Mouse (Mus musculus) brown adipose tissue, adult 24 weeks (tissue): ENCODE data around the gene Tipin. TPM values are rescaled to one million over a fixed set of nuclear protein-coding genes. Genes with fewer than 3 reads are reported as not detected.

Source experiments
- H3K27ac ChIP-seq: fragments of 200-500 bp; replicated peaks from 2 replicates; pipeline ENCODE4 v1.5.1; 2012; ENCODE audit warnings: low read depth, mild to moderate bottlenecking, low read length
- H3K4me1 ChIP-seq: fragments of 200-500 bp; 2 replicates; pipeline ENCODE4 v1.6.1; 2012; ENCODE audit warnings: low read length, mixed read lengths; ENCODE audit not compliant: control insufficient read depth, insufficient read depth, insufficient read length
- H3K4me3 ChIP-seq: fragments of 200-500 bp; 2 replicates; pipeline ENCODE4 v1.5.1; 2012; ENCODE audit warnings: low read depth, mild to moderate bottlenecking, low read length, moderate library complexity; ENCODE audit not compliant: insufficient read depth
- polyA plus RNA-seq: library from polyadenylated mRNA; stranded (reverse); fragments of >200 nt; gene quantifications from 2 replicates; pipeline ENCODE4 v1.2.4, GENCODE M21; 2012; ENCODE audit not compliant: missing spikeins, insufficient read depth, insufficient read length

The Tipin gene
- polyA plus RNA-seq, result 19.1 and 20.8 TPM in 2 replicates

- H3K27ac ChIP-seq, result no peak within 1 kb of the TSS
- peak within 1 kb of the TSS; percentile 81 for H3K4me3 ChIP-seq
- 0 out of 2 replicates have a peak, but pooled peaks cover 2% of the 10 kb centered on the region for H3K4me1 ChIP-seq
Measured at GRCm38 (mm10) chr9:64281105-64281780, at the start of gene Tipin. TSS of gene Tipin (plus strand) at chr9:64281581.

GRCm38 (mm10) chr9:64231674-64232073, 49.7 kb upstream of the Tipin start:
- no peak overlapping the region for H3K4me3 ChIP-seq
- peaks cover 29% of the 10 kb centered on the region for H3K4me1 ChIP-seq
- H3K27ac ChIP-seq, result peak overlapping the region; percentile 96

GRCm38 (mm10) chr9:64232257-64232957, 49.0 kb upstream of the Tipin start:
- peak overlapping the region; percentile 96 for H3K27ac ChIP-seq
- H3K4me3 ChIP-seq, result no peak overlapping the region
- peaks cover 29% of the 10 kb centered on the region for H3K4me1 ChIP-seq

DNA sequence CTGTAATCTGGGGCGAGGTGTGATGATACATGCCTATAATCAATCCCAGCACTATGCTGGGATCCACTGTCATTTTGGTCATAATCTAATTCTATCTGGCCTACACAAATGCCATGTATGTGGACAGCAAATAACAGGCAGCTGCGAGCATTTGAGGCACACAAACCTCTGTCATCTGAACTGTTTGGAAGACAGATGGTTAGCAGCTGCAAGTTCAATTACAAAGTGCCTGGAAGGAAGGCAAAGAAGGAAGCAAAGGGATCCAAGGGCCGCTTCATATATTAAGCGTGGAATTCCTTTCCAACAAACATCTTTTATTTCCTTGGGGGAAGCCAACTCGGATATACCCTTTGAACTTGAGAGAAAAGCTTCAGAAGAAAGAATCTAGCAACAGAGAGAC, 47.7 kb upstream of the Tipin start:
- peak overlapping the region; percentile 30; the same call in 1 of the 2 replicates for H3K27ac ChIP-seq
- peaks cover 25% of the 10 kb centered on the region for H3K4me1 ChIP-seq
- no peak overlapping the region for H3K4me3 ChIP-seq

DNA sequence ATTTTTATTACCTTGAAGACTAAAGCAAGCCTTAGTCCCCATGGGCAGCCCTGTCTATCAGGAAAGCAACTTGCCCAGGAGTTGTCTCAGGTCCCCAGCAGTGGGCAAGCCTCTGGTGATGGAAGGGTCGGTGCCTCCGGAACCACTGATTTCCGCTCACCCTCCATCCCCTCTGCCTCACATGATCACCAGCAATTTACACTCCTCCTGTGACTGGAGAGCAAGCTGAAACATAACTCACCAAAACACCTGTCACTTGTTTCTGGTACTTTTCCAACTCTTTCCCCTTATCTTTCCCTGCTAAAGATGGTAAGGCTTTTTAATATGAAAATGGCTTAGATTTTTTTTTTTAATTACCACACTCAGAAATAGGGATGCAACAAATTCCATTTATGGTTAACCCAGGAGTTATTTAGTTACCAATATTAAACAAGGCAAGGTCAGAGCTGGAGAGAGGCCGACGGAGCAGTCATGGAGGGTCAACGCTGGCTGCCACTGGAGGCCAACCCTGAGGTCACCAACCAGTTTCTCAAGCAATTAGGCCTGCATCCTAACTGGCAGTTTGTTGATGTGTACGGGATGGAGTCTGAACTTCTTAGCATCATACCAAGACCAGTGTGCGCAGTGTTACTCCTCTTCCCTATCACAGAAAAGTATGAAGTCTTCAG, 46.5 kb upstream of the Tipin start, which contains the start of gene Uchl4:
Gene Uchl4, plus strand, starts transcription at position 434 of the 668 bp plus-strand sequence.
- peak within 1 kb of the TSS; percentile 30; the same call in 1 of the 2 replicates for H3K27ac ChIP-seq
- H3K4me3 ChIP-seq, result no peak within 1 kb of the TSS
- peaks cover 20% of the 10 kb centered on the region for H3K4me1 ChIP-seq

DNA sequence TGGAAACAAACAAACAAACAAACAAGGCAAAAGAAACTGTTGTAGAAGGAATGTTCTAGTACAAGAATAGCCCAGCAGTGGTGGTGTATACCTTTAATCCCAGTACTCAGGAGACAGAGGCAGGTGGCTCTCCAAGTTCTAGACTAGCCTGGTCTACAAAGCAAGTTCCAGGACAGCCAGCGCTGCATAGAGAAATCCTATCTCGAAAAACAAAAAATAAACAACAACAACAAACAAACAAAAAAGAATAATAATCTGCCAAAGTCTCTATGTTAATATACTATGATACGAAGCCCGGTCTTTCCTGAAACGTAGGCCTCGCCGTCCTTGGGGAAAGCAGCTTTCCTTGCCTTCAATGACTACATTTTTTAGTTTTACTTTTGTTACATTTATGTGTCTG, 45.3 kb upstream of the Tipin start:
- peaks cover 25% of the 10 kb centered on the region for H3K4me1 ChIP-seq
- no peak overlapping the region for H3K27ac ChIP-seq
- no peak overlapping the region for H3K4me3 ChIP-seq

DNA sequence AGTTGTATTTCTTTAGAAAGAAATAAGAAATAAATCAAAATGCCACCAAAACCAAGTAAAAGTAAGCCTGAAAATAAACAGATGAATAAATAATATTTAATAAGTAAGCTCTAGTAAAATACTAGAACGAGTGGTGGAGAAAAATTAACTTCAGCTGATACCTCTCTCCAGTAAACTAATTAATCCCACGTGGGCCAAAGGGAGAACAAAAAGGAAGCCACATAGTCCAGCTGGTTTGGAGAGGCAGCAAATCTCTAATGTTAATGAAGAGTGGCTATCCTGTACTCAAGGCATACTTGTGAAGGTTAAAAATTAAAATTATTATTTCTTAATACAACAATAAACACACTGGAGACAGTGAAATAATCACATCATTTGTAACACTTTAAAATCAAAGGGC, 41.3 kb upstream of the Tipin start:
- Histone ChIP-seq H3K27ac (no peak overlapping the region), H3K4me1 (peaks cover 17% of the 10 kb centered on the region), H3K4me3 (no peak overlapping the region)

DNA sequence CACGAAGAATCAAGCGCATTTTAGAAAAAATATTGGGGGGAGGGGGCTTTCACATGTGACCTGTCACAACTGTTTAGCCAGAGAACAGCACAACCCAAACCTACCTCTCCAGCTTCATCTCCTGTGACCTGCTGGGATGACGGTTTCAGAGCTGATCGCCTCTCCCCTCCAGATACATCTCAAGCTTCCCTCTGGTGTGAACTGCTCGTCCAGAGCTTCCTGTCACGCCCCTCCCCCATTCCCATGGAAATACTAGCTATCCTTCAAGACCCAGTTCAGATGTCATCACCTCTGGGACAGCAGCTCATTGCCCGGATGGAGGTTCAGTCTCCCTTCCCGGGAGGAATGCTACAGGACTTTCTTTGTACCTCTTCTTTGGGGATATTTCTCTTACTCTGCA, 40.7 kb upstream of the Tipin start:
- Histone ChIP-seq H3K27ac (no peak overlapping the region; the same call in 1 of the 2 replicates), H3K4me1 (peaks cover 17% of the 10 kb centered on the region), H3K4me3 (0 out of 2 replicates have a peak overlapping the region, but pooled peaks have one; percentile 17)

GRCm38 (mm10) chr9:64242381-64242831, 39.0 kb upstream of the Tipin start:
- no peak overlapping the region for H3K27ac ChIP-seq
- H3K4me3 ChIP-seq, result no peak overlapping the region
- H3K4me1 ChIP-seq, result peaks cover 17% of the 10 kb centered on the region

- peaks cover 6% of the 10 kb centered on the region for H3K4me1 ChIP-seq
Measured at GRCm38 (mm10) chr9:64249371-64249770, 32.0 kb upstream of the Tipin start.

GRCm38 (mm10) chr9:64250111-64250730, 31.2 kb upstream of the Tipin start:
- Histone ChIP-seq H3K4me1 (peaks cover 6% of the 10 kb centered on the region), H3K4me3 (no peak overlapping the region), H3K27ac (no peak overlapping the region; the same call in 1 of the 2 replicates)

More at GRCm38 (mm10) chr9:64249371-64249770, 32.0 kb upstream of the Tipin start:
- no peak overlapping the region for H3K27ac ChIP-seq
- no peak overlapping the region for H3K4me3 ChIP-seq

DNA sequence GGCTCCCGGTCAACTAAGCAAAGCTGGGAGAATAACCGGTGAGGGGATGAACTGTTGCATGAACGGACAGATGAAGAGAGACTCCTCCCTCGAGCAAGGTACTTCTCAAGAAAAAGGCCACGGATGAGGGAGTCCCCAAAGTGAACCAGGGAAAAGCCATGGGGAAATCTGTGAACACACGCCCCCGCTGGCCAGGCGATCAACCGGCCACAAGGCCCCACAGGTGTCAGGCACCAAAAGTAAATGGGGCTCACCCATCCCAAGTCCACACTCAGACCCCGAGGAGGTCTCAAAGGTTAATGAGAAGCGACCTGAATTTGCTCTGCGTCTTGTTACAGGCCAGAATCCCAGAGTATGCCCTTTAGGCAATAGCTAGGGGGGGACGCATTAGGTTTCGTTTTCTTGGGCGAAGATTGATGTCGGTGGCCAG, 28.8 kb upstream of the Tipin start:
- peaks cover 6% of the 10 kb centered on the region for H3K4me1 ChIP-seq
- H3K4me3 ChIP-seq, result peak overlapping the region; percentile 81
- H3K27ac ChIP-seq, result peak overlapping the region; percentile 75

DNA sequence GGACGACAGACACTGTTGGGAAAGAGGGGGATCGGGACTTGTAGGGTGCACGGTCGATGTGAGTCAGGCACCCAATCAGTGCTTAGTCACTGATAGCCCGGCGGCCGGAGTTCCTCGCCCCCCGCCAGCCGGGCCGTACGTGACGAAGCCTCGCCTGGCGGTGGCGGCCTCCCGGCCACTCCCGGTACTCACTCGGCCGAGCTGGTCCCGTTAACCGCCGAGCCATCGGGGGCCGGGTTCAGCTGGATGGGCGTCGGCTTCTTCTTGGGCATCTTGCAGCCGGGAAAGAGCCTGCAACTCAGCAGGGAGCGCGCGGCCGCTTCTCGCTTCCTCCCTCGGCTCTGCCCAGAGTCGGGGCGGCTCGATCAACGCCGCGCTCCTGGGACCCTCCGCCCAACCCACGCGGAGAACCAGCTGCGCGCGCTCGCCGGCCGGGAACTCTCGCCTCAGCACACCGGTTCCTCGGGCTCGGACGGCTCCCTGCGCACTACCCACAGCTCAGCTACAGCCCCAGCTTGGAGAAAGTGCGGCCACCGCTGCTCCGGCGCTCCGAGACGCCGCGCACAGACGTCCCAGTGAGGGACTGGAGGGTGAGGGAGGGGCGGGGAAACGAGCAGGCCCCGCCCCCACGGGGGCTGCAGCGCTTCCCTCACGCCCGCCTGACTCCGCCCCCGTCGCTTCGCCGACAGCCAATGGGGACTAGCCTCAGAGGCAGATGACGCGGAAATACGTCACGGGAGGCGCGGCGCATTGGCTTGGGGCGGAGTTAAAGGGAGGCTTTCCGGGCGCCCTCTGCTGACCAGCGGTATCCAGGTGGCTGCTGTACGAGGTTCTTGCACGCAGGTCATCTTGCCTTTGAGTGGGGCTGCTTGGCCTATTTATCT, 28.1 kb upstream of the Tipin start, which contains the start of gene Map2k1:
Gene Map2k1, minus strand, starts transcription at position 611 of the 884 bp plus-strand sequence.
- H3K4me1 ChIP-seq, result peaks cover 6% of the 10 kb centered on the region
- H3K4me3 ChIP-seq, result peak within 1 kb of the TSS; percentile 81
- peak within 1 kb of the TSS; percentile 75 for H3K27ac ChIP-seq

DNA sequence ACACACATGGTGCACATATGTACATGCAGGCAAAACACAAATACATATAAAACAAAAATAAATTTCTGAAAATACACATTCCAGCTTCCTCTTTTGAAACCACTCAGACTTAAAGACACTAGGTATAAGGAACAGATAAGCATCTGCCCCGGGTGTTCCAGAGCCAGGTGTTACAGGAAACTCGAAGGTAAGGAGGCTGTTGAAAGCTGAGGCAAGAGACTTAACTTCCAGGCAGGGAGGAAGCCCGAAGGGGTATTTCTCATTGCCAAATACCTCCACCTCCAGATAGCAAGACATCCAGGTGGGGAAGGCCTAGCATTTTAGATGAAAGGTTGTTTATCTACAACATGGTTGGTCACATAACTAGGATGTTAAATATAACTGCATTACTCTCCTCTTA, 26.0 kb upstream of the Tipin start:
- Histone ChIP-seq H3K27ac (no peak overlapping the region), H3K4me3 (no peak overlapping the region), H3K4me1 (peaks cover 2% of the 10 kb centered on the region; the same call in 1 of the 2 replicates)
